In genomic region chr12:111479917-111480316, GRCm38 (mm10) we compare ENCODE assay signal across 8 mouse cellular contexts. TPM values are rescaled to one million over a fixed set of nuclear protein-coding genes. Genes with fewer than 3 reads are reported as not detected.
DNase-seq lines count a peak whose midpoint lies in the region; ATAC-seq and TF ChIP-seq lines count a peak whose summit lies in the region.

No protein-coding gene starts in this region.

- no peak for TF ChIP-seq EP300 in MEL (IDR thresholded peaks at IDR 0.05; ENCODE audit: low read depth in 1 of 2, low read length in 2 of 2)

- no peak overlapping the region for H3K4me3 ChIP-seq in limb, embryonic 11.5 days (ENCODE audit: low read depth, low read length)
- H3K4me3 ChIP-seq in limb, embryonic 10.5 days = no peak overlapping the region
- H3K4me3 ChIP-seq in MEL (ENCODE audit: control insufficient read depth in 1 of 2, insufficient read depth in 1 of 2, low read depth in 2 of 2, low read length in 2 of 2) = no peak overlapping the region

- H3K4me2 ChIP-seq in limb, embryonic 11.5 days (ENCODE audit: low read depth, severe bottlenecking) = no peak overlapping the region

- no peak for TF ChIP-seq POLR2A in MEL (IDR thresholded peaks at IDR 0.05; ENCODE audit: control insufficient read depth in 1 of 2, insufficient read depth in 1 of 2, low read depth in 1 of 2, low read length in 2 of 2, poor library complexity in 1 of 2)

- H3K9me3 ChIP-seq in limb, embryonic 11.5 days (ENCODE audit: control insufficient read depth, low read length) = no peaks in the 10 kb centered on the region
- H3K9me3 ChIP-seq in limb, embryonic 10.5 days (replicated peaks) = no peaks in the 10 kb centered on the region
- H3K9me3 ChIP-seq in MEL (replicated peaks; ENCODE audit: insufficient read depth, low read length) = no peaks in the 10 kb centered on the region

- peak; percentile 73 to 80 (median 79) for TF ChIP-seq CTCF in MEL (IDR thresholded peaks at IDR 0.05 in 2 of 3, conservative IDR thresholded peaks at IDR 0.05 in 1 of 3; ENCODE audit: control insufficient read depth in 1 of 3, insufficient read depth in 1 of 3, low read depth in 2 of 3, low read length in 3 of 3, poor library complexity in 1 of 3, severe bottlenecking in 1 of 3)

- no peak overlapping the region for H3K9ac ChIP-seq in limb, embryonic 11.5 days (ENCODE audit: low read length)
- H3K9ac ChIP-seq in MEL (ENCODE audit: control insufficient read depth, low read depth, low read length, poor library complexity, severe bottlenecking) = no peak overlapping the region

- H3K79me2 ChIP-seq in MEL (ENCODE audit: control insufficient read depth, insufficient read depth, low read length, poor library complexity) = no peaks in the 10 kb centered on the region

- H3K36me3 ChIP-seq in limb, embryonic 11.5 days (ENCODE audit: control insufficient read depth, insufficient read depth, low read length) = no peaks in the 10 kb centered on the region
- no peaks in the 10 kb centered on the region for H3K36me3 ChIP-seq in limb, embryonic 10.5 days
- no peaks in the 10 kb centered on the region for H3K36me3 ChIP-seq in MEL (ENCODE audit: control insufficient read depth in 1 of 2, insufficient read depth in 2 of 2, low read length in 2 of 2)

- TF ChIP-seq RAD21 in MEL (IDR thresholded peaks at IDR 0.05; ENCODE audit: low read depth, low read length) = peak; percentile 76

- DNase-seq in cerebellum, postnatal 14 days = peak; percentile 72 to 83
- DNase-seq in cerebellum, adult 8-10 months = no peak
- peak; percentile 49 for DNase-seq in limb, embryonic 11.5 days (ENCODE audit: low spot score)
- DNase-seq in limb, embryonic 10.5 days (ENCODE audit: low spot score) = no peak
- DNase-seq in MEL (ENCODE audit: low read depth, low spot score) = peak; percentile 57
- DNase-seq in induced T-regulatory cell, adult 2 months (ENCODE audit: low read depth) = peak; percentile 37
- DNase-seq in T-cell, adult 2 months (ENCODE audit: low spot score) = no peak
- no peak for DNase-seq in frontal cortex, postnatal 36 days (ENCODE audit: low spot score in 2 of 2)

- 67% methylated on average over 2 of the region's 2 CpGs for WGBS in limb, embryonic 11.5 days
- 60% methylated on average over 2 of the region's 2 CpGs for WGBS in limb, embryonic 10.5 days

- H3K27me3 ChIP-seq in limb, embryonic 11.5 days (ENCODE audit: control insufficient read depth, insufficient read depth, low read length) = peaks cover 7% of the 10 kb centered on the region; the same call in 1 of the 2 replicates
- H3K27me3 ChIP-seq in limb, embryonic 10.5 days (ENCODE audit: low read depth, poor library complexity, severe bottlenecking) = peaks cover 37% of the 10 kb centered on the region
- H3K27me3 ChIP-seq in MEL (ENCODE audit: control insufficient read depth in 1 of 2, insufficient read depth in 2 of 2, low read length in 2 of 2) = peaks cover 6 to 13% of the 10 kb centered on the region in 2 experiments; a peak in 3 of 4 replicates

- H3K4me1 ChIP-seq in limb, embryonic 11.5 days (ENCODE audit: control insufficient read depth, insufficient read depth, low read length) = peaks cover 1% of the 10 kb centered on the region; the same call in 1 of the 2 replicates
- peaks cover 15% of the 10 kb centered on the region for H3K4me1 ChIP-seq in limb, embryonic 10.5 days
- H3K4me1 ChIP-seq in MEL (ENCODE audit: control insufficient read depth in 1 of 2, insufficient read depth in 2 of 2, low read length in 2 of 2) = no peaks in the 10 kb centered on the region

- ATAC-seq in limb, embryonic 11.5 days (ENCODE audit: insufficient number of reproducible peaks, low FRiP score, low TSS enrichment, low read depth) = no peak

- no peak overlapping the region for H3K27ac ChIP-seq in limb, embryonic 11.5 days (replicated peaks; ENCODE audit: low read depth, low read length)
- no peak overlapping the region for H3K27ac ChIP-seq in limb, embryonic 10.5 days
- H3K27ac ChIP-seq in MEL (ENCODE audit: control insufficient read depth, low read depth, low read length) = no peak overlapping the region

TF ChIP-seq in MEL, 35 proteins besides CTCF, POLR2A, EP300 and RAD21:
- TF ChIP-seq ZC3H11A (IDR thresholded peaks at IDR 0.05; ENCODE audit: low read depth, low read length) (peak; percentile 63; the same call in 1 of the 2 replicates), ETS1 (IDR thresholded peaks at IDR 0.05; ENCODE audit: low read depth, low read length) (no peak), USF2 (IDR thresholded peaks at IDR 0.05; ENCODE audit: borderline replicate concordance in 1 of 2, insufficient read depth in 1 of 2, low read depth in 1 of 2, low read length in 2 of 2) (no peak), POLR2AphosphoS5 (IDR thresholded peaks at IDR 0.05; ENCODE audit: borderline replicate concordance, low read depth, low read length) (no peak), SMC3 (IDR thresholded peaks at IDR 0.05; ENCODE audit: low read depth, low read length) (peak; percentile 91)
TF ChIP-seq in MEL: peak in this region for 2.

RNA-seq across cellular contexts. Expression of gene Gm266, which starts 5.7 kb away (rescaled TPM):
- 11.4 and 13.8 TPM in 2 replicates for polyA plus RNA-seq in limb, embryonic 11.5 days (2014; fragmentation: Nextera tagmentation; extraction: Ambion mirVana)
- polyA plus RNA-seq in limb, embryonic 10.5 days (2016; fragmentation: Nextera tagmentation; extraction: Ambion mirVana) = 11.4 and 13.7 TPM in 2 replicates
- not detected in 2 replicates for total RNA-seq in MEL (2012; rRNA removed)
- not detected for polyA plus RNA-seq in MEL (2012; ENCODE audit: insufficient read depth in 1 of 2, insufficient read length in 2 of 2, low read depth in 1 of 2, low replicate concordance in 2 of 2, missing spikeins in 1 of 2)

RNA-seq across cellular contexts. Expression of gene Tnfaip2, which starts 37.6 kb away (rescaled TPM):
- polyA plus RNA-seq in limb, embryonic 11.5 days (2014; fragmentation: Nextera tagmentation; extraction: Ambion mirVana) = 3.1 and 5.5 TPM in 2 replicates
- polyA plus RNA-seq in limb, embryonic 10.5 days (2016; fragmentation: Nextera tagmentation; extraction: Ambion mirVana) = 4.3 and 6.0 TPM in 2 replicates
- 62.5 and 77.2 TPM in 2 replicates for total RNA-seq in MEL (2012; rRNA removed)
- polyA plus RNA-seq in MEL (2012; ENCODE audit: insufficient read depth in 1 of 2, insufficient read length in 2 of 2, low read depth in 1 of 2, low replicate concordance in 2 of 2, missing spikeins in 1 of 2) = 10 to 100 TPM; 51.4 to 66.8 TPM

RNA-seq across cellular contexts. Expression of gene Eif5, which starts 57.9 kb away (rescaled TPM):
- polyA plus RNA-seq in limb, embryonic 11.5 days (2014; fragmentation: Nextera tagmentation; extraction: Ambion mirVana) = 666 and 690 TPM in 2 replicates
- 669 and 688 TPM in 2 replicates for polyA plus RNA-seq in limb, embryonic 10.5 days (2016; fragmentation: Nextera tagmentation; extraction: Ambion mirVana)
- total RNA-seq in MEL (2012; rRNA removed) = 183 and 201 TPM in 2 replicates
- polyA plus RNA-seq in MEL (2012; ENCODE audit: insufficient read depth in 1 of 2, insufficient read length in 2 of 2, low read depth in 1 of 2, low replicate concordance in 2 of 2, missing spikeins in 1 of 2) = 100 to 1,000 TPM; 276 to 330 TPM

Comparison
In these comparisons a context has a peak if more than half of its experiments do, and no peak if none do; other contexts are left out.
1. DNase-seq: peak in cerebellum, postnatal 14 days (2 of 2), limb, embryonic 11.5 days (single experiment), MEL (single experiment) and induced T-regulatory cell, adult 2 months (single experiment); none in cerebellum, adult 8-10 months (single experiment), limb, embryonic 10.5 days (single experiment), T-cell, adult 2 months (single experiment) and frontal cortex, postnatal 36 days (0 of 2).
2. RNA of gene Gm266, which starts 5.7 kb away (polyA plus RNA-seq): 11.4 to 13.7 TPM in limb, embryonic 10.5 days and 11.4 to 13.8 TPM in limb, embryonic 11.5 days; not detected in MEL; every median in the first group is over 10 times any median in the second.